Mouse (Mus musculus) lung, adult 2 months (tissue): ENCODE results near the gene Rab11fip4. TPM values are rescaled to one million over a fixed set of nuclear protein-coding genes. Genes with fewer than 3 reads are reported as not detected.
A peak's percentile ranks its signal among the peaks of the same experiment; 100 is the strongest.

ENCODE experiments used
- DNase-seq: peaks from one replicate; pipeline ENCODE4 v3.0.0; 2022
- H3K4me1 ChIP-seq: fragments of 200-500 bp; 2 replicates; pipeline ENCODE4 v1.6.1; 2011; ENCODE audit warnings: low read length; ENCODE audit not compliant: control insufficient read depth, insufficient read depth
- H3K4me3 ChIP-seq: fragments of 200-500 bp; replicated peaks from 2 replicates; pipeline ENCODE3; 2011; ENCODE audit warnings: low read depth, mild to moderate bottlenecking, control low read depth, low read length; ENCODE audit errors: extremely low read depth
- CTCF ChIP-seq: fragments of 200-500 bp; IDR thresholded peaks from 2 replicates; pipeline ENCODE4 v1.5.1; 2011; ENCODE audit warnings: mild to moderate bottlenecking, low read length, control low read depth; ENCODE audit not compliant: insufficient read depth
- POLR2A ChIP-seq: fragments of 200-500 bp; IDR thresholded peaks from 2 replicates; pipeline ENCODE4 v1.6.1; 2011; ENCODE audit warnings: low read depth, mild to moderate bottlenecking, control low read depth, low read length, borderline replicate concordance; ENCODE audit errors: extremely low read depth
- WGBS: fragments of 180-500 bp; shearing (Covaris S2); methylation state at CpG from one replicate; pipeline ENCODE4 v1.1.7; 2018; 5-methylcytosine and 5-hydroxymethylcytosine counted together
- polyA plus RNA-seq: library from polyadenylated mRNA; depleted of rRNA; stranded (reverse); fragments of >200 nt; gene quantifications from 2 replicates; pipeline ENCODE4 v1.2.3, GENCODE M21; 2012

Rab11fip4 gene
- polyA plus RNA-seq, 1 experiment, result 7.3 TPM

DNA sequence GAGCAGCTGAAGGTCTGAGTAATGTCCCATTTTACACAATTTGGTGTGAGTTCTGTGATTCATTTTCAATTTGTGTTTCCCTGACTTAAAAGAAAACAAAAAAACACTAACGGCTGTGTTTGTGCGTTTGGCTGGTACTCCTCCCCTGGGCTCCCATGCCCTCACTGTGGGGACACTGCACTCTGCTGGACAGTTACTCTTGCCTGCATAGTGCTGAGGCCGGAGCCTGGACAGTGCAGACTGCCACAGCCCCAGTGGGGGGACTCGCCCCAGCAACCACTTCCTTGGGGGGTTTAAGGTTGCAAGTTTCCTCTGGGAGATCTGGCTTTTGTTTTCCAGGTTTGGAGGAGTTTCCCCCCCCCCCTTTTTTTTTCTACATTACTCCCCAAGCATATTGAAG lies 10.4 kb upstream of the Rab11fip4 start:
- TF ChIP-seq POLR2A (no peak), CTCF (no peak)
- WGBS, result 66% methylated on average over 4 of the region's 4 CpGs

DNA sequence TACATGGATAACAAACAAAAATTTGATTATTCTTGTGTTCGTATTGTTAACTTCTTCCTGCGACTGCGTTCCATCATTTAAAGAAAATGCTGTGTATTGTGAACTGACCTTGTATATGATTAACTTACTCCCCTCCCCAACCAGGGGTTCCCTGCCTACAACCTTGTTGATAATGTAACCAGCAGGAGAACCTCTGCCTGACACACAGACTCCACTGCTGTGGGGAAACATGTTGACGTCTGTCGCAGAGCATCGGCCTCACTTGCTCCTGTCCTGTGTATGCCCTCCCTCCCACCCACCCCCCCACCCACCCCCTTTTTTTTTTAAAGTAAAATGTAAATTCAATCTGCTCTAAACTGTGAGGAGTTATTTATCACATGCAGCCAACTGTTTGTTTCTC lies 9.8 kb upstream of the Rab11fip4 start:
- 93% methylated on average over 6 of the region's 6 CpGs for WGBS
- DNase-seq, result no peak
- no peaks in the 10 kb centered on the region for H3K4me1 ChIP-seq
- H3K4me3 ChIP-seq, result no peak overlapping the region
- TF ChIP-seq POLR2A, result no peak
- no peak for TF ChIP-seq CTCF

More for the DNA sequence above, 10.4 kb upstream of the Rab11fip4 start:
- DNase-seq, result no peak
- H3K4me3 ChIP-seq, result no peak overlapping the region
- no peaks in the 10 kb centered on the region for H3K4me1 ChIP-seq

DNA sequence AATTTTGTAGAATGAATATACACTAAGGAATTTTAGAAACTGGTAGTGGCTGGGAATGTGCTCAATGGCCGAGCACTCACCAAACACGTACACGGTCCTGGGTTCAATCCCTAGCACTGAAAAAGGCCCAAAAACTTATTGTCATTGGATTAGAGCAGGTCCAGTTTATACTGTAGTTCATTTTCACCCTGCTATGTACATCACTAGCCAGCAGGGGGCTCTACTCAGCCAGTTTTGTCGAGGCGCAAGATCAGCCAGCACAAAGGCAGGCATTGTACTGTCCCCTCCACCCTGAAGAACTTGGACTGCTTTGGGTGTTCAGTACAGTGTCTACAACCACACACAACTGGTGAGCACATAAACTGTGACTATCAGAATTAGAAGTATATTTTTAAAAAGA lies 6.8 kb upstream of the Rab11fip4 start:
- Histone ChIP-seq H3K4me1 (no peaks in the 10 kb centered on the region), H3K4me3 (no peak overlapping the region)
- 8% methylated on average over 5 of the region's 5 CpGs for WGBS
- DNase-seq, result peak; percentile 37
- TF ChIP-seq CTCF (peak; percentile 89), POLR2A (no peak)

DNA sequence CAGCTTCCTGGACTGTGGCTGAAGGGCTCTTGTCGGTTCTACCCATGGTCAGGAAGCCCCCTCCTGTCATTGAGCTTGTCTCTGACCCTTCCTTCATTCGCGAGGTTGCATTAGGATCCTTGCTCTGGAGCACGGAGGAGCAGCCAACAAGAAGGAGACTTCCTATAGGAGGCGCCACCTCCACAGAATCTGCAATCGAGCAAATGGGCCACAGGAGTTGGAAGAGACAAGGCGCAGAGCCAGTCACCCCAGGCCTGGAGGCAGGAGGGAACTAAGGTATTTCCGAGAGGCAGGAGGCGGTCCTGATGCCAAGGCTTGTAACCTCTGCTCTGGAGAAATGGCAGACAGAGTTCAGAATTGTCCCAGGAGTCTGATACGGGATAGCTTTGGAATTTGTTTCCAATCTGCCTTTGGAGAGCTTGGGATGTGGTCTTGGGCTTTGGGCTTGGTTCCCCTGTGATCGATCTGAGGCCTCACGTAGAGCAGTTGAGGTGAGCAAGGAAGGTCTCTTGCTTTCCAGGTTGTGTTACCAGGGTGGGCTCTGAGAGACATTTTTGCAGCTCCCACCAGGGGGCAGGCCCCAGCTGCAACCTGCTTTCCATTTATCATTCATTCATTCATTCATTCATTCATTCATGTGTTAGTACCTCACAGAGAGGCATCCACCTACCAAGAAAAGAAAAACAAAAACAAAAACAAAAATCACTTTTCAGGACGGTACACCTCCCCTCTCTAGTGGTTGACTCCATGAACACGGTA lies 1.5 kb upstream of the Rab11fip4 start:
- WGBS, result 52% methylated on average over 14 of the region's 14 CpGs
- no peak for DNase-seq
- Histone ChIP-seq H3K4me3 (no peak overlapping the region), H3K4me1 (peaks cover 5% of the 10 kb centered on the region; the same call in 1 of the 2 replicates)
- peak; percentile 12; the same call in 1 of the 2 replicates for TF ChIP-seq CTCF
- no peak for TF ChIP-seq POLR2A

DNA sequence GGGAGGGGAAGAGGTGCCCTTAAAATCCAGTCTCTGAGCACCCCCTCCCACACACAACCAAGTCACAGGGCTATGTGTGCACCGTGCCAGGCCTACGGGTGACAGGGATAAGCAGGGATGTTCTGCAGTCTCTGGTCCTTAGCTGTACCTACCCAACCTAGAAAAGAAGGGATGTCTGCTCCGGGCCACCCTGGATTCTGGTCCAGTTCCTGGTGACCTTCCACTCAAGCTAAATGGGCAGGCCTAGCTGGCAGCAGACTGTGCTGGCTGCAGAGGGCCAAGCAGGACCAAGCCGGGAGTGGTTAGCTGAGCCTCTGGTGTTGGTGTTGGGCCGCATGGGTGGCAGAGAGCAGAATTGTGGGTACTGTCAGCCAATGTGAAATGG lies 571 bp downstream of the Rab11fip4 start:
- peaks cover 5% of the 10 kb centered on the region; the same call in 1 of the 2 replicates for H3K4me1 ChIP-seq
- WGBS, result 36% methylated on average over 5 of the region's 5 CpGs
- TF ChIP-seq POLR2A, result no peak
- no peak for TF ChIP-seq CTCF
- no peak for DNase-seq
- H3K4me3 ChIP-seq, result no peak overlapping the region

DNA sequence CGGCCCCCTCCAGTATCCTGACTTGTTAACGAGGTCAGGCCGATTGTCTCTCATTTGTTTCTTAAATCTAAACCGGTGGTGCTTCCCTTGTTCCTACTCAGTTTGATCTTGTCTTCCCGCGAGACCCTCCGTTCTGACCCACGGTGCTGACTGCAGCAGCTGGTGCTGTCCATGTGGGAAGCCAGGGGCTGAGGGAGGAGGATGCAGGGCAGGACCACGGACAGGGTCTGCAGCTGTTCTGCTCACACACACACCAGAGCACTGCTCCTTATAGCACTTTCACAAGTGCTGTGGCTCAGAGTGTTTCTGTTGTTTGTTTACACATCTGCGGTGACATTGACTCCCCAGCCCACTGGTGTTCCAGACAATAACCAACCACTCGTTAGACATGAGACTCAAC lies 2.5 kb downstream of the Rab11fip4 start:
- Histone ChIP-seq H3K4me3 (no peak overlapping the region), H3K4me1 (peaks cover 5% of the 10 kb centered on the region; the same call in 1 of the 2 replicates)
- TF ChIP-seq CTCF (no peak), POLR2A (no peak)
- 32% methylated on average over 11 of the region's 11 CpGs for WGBS
- DNase-seq, result no peak

DNA sequence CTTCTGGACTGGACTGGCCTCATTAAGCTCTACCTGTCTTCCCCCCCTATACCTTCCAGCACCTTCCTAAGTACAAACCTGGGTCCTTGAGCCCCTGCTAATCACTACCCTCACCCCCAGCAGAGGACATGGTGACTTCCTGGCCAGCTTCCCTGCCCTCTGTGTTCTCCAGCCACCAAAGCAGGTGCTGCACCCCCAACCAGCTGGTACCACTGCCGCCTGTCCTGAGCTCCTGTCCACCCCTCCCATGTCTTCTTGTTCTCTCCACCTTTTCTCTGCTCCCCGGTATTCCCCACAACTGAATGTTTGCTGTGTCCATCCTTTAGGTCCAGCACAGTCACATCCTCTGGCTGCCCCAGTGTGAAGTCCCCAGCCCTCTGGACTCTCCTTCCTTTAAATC lies 19.4 kb downstream of the Rab11fip4 start:
- TF ChIP-seq POLR2A, result no peak
- TF ChIP-seq CTCF, result no peak
- DNase-seq, result no peak
- WGBS, result 62% methylated on average over 2 of the region's 2 CpGs

DNA sequence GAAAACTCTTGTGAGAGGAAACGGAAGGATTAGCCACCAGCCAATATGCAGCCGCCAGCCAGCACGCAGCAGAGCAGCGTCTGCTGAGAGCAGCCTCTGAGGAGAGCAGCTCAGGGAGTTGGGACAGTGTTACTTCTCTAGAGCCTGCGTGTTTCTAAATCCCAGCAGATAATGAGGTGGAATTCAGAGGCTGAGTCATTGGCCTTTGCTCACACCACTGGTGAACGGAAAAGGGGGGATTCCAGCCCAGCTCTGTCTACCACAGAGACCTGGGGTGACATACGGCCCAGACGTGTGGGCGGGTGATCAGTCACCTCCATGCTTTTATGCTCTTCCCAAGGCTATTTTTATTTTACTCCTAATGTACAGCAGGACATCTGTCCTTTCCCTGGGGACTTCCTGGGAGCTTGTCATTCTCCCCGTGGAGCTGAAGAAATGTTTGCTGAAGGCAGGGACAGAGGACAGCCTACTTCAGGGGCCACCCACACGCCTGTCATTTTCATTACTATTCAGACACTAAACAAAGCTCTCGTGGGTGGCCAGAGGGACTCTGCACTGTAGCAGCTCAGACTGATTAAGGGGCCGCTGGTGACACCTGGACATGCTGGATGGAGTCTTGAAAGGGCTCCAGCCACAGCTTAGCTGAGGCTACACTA lies 20.1 kb downstream of the Rab11fip4 start:
- H3K4me3 ChIP-seq, result no peak overlapping the region

More for the DNA sequence above, 19.4 kb downstream of the Rab11fip4 start:
- Histone ChIP-seq H3K4me3 (no peak overlapping the region), H3K4me1 (no peaks in the 10 kb centered on the region)

DNA sequence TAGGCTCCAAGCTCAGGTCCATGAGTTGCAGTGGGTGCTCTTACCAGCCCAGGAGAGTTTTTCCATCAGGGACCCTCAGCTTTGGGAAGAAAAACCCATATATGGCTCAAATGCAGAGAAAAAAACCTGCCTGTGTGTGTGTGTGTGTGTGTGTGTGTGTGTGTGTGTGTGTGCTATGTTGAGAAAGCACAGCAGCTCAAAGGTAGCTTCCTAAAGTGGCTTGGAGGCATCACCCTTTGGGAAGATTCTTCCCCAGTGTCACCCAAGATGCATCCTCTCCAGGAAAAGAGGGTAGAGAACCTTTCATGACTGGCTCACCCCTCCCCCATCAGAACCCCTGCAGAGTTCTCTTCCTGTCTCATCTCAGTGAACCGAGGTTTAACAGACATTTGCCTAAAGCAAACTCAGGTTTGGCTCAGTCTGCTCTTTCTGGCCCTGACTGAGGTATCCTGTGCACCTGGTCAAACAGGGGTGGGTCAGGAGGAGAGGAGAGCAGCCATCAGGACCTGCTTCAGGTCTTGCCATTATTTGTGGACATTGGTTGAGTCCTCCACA lies 21.1 kb downstream of the Rab11fip4 start:
- TF ChIP-seq CTCF (no peak), POLR2A (no peak)
- DNase-seq, result no peak
- Histone ChIP-seq H3K4me3 (no peak overlapping the region), H3K4me1 (no peaks in the 10 kb centered on the region)
- WGBS, result 9% methylated on average over 1 of the region's 1 CpGs

More for the DNA sequence above, 20.1 kb downstream of the Rab11fip4 start:
- TF ChIP-seq POLR2A (no peak), CTCF (no peak)
- no peaks in the 10 kb centered on the region for H3K4me1 ChIP-seq
- no peak for DNase-seq
- WGBS, result 24% methylated on average over 13 of the region's 13 CpGs

DNA sequence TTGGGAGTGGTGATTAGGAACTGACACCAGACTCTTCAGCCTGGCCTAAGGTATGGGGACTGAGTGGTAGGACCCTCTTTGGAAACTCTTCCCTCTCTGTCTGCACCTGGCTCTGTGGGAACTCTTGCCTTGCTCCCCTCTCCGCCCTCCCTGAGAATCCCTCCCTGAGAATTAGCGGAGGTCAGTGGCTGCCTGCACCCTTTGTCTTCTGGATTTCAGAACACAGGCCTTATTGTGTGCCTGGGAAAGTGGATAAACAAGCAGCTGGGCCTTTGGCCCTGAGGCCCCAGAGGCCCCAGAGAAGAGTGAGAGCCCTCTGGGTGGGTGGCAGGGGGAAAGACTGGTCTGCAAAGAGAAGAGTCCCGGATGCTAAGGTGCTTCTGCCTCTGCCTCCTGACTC lies 22.1 kb downstream of the Rab11fip4 start:
- WGBS, result 71% methylated on average over 3 of the region's 3 CpGs
- Histone ChIP-seq H3K4me1 (no peaks in the 10 kb centered on the region), H3K4me3 (no peak overlapping the region)
- TF ChIP-seq POLR2A (no peak), CTCF (no peak)
- no peak for DNase-seq
